Mouse (Mus musculus) megakaryocyte progenitor cell, adult 5-6 weeks (primary cell): ENCODE data around the gene Srsf12. TPM values are rescaled to one million over a fixed set of nuclear protein-coding genes. Genes with fewer than 3 reads are reported as not detected.
A peak's percentile ranks its signal among the peaks of the same experiment; 100 is the strongest.

Experiments used
- ATAC-seq: replicated peaks from 2 replicates; pipeline ENCODE4 v1.8.0; 2016; ENCODE audit warnings: mild to moderate bottlenecking, moderate TSS enrichment, inconsistent platforms; ENCODE audit not compliant: poor library complexity
- total RNA-seq, 2 experiments: library from RNA; stranded (forward) in 1 of 2; stranded (reverse) in 1 of 2; fragments of 157-497, 149-512 nt in 1 of 2; fragments of 200-1000 nt in 1 of 2; gene quantifications; 2 replicates each; pipeline versions ENCODE4 v1.2.3 to v1.2.4; 2015 to 2017

The Srsf12 gene
- total RNA-seq, 2 experiments from 2014 or later = not detected

- peak; percentile 71 for ATAC-seq
These were observed 39.5 kb downstream of the Srsf12 start for GRCm38 (mm10) chr4:33248062-33248889.

DNA sequence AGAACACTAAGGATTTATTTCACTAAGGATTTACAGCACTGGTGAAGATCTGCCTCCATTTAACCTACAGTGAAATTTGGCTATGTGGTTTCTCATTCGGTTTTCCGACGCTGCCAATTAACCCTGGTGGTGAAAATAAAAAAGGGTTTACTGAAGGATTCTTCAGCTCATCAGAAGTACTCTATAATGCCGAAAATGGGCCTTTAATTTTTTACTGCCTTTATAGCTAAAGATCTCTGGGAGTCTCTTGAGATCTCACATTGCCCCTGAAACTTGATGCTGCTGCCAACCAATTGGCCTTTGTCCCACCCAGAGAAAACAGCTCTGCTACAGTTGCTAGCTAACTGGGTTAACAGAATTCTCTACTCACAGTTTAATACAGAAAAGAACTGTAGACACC is 40.1 kb downstream of the Srsf12 start:
- ATAC-seq = no peak

GRCm38 (mm10) chr4:33249716-33250230 is 41.0 kb downstream of the Srsf12 start:
- ATAC-seq = no peak

- ATAC-seq = no peak
These were observed 42.1 kb downstream of the Srsf12 start for GRCm38 (mm10) chr4:33250867-33251266.

GRCm38 (mm10) chr4:33254706-33255105 is 45.9 kb downstream of the Srsf12 start:
- no peak for ATAC-seq

DNA sequence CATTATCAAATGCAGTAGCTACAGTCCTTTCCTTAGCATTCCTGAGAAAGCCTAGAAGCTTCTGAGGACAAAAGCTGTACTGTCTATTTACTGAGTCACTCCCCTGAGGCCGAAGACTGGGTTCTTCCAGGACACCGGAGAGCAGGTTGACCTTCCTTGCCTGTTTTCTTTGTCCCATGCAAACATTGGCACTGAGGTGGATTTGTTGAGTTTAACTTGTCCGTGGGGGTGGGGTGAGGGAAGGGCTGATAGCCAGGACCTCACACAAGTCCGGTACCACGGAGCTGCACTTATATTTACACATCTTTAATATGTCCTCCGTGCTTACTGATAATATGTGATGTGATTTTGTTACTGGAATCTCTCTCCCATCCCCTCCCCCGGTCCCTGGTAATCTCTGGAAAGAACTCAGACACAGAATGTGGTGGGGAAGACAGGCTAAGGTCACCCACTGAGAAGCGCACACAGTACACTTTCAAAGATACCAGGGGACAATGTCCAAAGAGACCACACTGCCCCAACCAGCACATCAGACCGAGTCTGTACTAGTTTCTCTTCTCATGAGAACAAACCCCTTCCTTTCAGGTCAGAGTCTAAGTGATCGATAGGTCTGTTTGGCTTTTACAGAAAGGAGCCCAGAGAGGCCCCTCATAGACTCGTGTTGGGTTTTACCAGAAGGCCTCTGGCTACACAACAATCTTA is 48.6 kb downstream of the Srsf12 start:
- ATAC-seq = no peak

DNA sequence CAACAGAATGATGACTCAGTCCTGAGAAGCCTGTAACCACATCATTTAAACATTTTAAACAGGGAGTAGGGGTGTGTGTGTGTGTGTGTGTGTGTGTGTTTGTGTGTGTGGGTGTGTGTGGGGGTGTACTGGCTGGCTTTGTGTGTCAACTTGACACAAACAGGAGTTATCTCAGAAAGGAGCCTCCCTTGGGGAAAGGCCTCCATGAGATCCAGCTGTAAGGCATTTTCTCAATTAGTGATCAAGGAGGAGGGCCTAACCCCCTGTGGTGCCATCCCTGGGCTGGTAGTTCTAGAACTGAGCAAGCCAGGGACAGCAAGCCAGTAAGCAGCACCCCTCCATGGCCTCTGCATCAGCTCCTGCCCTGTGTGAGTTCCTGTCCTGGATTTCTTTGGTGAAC is 51.5 kb downstream of the Srsf12 start:
- ATAC-seq = no peak

GRCm38 (mm10) chr4:33261311-33261753 is 52.5 kb downstream of the Srsf12 start:
- ATAC-seq = peak; percentile 82

DNA sequence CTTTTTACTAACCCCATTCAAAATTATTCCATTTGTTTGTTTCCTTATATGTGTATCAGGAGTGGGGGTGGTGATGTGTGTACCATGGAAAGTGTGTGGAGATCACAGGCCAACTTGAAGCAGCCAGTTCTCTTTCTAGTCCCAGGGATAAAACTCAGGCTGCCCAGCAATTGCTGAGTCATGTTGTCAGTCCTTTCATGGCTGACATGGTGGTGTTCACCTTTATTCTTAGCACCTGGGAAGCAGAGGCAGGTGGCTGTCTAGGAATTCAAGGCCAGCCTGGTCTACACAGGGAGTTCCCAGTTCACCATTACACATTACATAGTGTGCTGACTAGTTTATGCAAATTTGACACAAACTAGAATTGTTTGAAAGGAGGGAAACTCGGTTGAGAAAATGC is 54.1 kb downstream of the Srsf12 start:
- ATAC-seq = no peak

DNA sequence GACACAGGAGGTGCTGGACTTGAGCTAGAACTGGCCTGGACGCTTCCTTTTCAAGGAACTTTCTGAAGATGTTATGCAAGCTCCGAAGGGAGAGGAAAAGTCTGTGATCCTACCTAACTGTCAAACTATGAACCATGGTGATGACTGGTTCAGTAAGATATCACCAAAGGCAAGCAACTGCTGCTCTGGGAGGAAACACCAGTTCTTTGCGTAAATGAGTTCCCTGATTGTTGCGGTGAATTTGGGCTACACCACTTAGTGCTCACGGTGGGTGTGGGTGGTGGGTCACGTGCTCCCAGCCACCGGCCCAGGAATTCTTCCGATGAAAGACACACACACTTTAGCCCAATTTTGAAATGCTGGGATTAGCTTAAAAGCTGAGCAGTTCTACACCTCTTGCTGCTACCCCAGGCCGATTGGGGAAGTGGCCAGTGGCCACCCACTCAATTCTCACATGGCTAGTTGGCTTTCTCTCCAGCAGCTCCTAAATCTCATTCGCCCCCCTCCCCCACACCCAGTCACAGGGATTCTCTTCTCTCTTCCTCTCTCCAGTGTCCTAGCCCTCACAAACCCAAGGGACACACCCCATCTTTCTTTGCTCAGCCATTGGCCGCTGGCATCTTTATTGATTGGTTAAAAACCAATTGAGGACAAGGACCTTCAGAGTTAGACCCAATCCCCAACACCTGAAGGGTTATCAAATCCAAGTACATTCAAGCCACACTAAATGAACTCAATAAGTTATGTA is 56.4 kb downstream of the Srsf12 start:
- peak; percentile 61 for ATAC-seq

DNA sequence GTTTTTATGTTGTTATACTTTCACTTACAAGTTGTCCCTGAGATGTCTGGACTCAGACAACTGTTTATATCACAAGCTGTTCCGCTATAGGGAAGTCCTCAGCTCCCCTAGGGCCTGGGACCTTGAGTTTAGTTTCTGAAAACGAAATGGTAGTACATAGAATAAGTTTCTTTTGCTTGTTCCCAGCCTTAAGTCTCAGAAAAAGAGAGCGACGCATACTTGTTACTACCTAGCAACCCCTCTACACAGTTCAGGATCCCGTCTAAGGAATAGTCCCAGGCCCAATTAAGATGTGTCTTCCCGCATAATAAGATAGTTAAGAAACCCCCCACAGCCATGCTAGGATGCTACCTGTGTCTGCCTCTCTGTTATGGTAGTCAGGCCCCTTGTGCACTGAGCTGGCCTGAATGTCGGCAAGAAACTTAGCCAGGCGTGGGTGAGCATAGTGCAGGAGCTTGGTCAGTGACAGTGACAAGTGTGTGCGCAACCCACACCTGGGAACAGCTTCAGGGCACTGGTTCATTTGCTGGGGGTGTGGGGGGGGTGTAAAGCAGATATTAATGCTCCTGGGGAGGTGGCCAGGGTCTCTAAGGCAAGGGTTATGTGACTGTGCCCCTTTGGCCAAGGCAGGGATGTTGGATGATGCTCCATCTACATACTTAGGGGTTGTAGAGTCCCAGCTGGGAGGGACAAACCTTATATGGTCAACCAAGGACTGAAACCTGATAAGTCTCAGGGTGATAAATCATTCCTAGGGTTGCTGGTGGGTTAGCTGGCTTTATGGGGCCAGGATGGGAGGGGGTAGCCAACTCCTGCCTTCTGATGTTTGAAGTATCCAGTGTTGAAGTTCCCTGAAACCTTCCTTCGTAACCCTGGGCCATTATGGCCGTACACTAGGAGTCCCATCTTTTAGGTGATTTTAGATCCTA is 61.9 kb downstream of the Srsf12 start:
- ATAC-seq = no peak

DNA sequence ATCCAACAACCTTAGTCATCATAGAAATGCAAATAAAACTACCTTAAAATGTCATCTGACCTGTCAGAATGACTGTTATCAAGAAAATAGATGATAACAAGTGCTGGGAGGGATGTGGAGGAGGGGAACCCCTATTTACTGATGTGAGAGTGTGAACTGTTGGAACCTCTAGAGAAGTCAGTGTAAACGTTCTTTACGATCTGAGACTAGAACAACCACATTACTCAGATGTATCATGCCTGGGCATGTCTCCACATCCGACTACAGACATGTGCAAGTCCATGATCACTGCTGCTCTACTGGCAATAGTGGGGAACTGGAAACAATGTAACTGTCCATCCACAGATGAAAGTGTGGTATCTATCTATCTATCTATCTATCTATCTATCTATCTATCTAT is 64.6 kb downstream of the Srsf12 start:
- no peak for ATAC-seq

DNA sequence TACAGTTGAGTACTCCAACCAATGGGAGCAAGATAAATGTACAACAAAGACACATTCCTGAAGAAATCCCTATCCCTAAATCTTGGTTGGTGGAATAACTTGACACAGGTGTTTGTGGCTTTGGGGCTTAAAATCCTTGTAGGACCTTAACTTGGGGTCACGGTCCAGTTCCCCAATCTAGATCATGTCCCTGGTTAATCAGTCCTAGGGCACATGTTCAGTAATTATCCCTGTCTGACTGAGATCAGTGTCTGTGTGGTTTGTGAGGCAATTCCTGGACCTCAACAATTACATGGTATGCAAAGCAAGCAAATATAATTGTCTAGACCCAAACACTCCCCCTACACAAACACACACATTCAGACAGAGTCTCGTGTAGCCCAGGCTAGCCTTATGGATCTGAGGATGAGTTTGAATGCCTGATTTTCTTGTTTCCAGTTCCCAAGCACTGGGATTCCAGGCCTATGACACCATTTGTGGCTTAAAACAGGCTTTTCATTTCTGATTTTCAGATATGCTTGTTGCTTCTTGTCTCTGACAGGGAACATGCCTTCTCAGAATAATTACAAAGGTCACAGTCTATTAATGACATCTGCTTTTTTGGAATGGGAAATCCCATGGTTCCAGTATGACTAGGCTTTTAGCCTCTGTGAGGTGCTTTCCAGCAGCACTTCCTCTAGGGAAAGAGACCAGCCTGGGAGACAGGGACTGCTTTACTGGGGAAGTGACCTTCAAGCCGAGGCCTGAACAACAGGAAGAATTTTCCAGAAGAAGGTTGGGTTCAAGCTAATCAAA is 73.3 kb downstream of the Srsf12 start:
- ATAC-seq = no peak

Other genes starting within 250 kb of the Srsf12 start
- not detected in 2 replicates for gene Rragd, start 226.0 kb upstream of the Srsf12 start, total RNA-seq (2015)
- 0.10 TPM in 1 of 2 replicates, not detected in the other for gene Rragd, start 226.0 kb upstream of the Srsf12 start, total RNA-seq (2017)
- 52.8 and 54.9 TPM in 2 replicates for gene Ube2j1, start 177.6 kb upstream of the Srsf12 start, total RNA-seq (2015)
- gene Ube2j1, start 177.6 kb upstream of the Srsf12 start, total RNA-seq (2017) = 48.5 and 48.9 TPM in 2 replicates
- gene Gabrr2, start 146.0 kb upstream of the Srsf12 start, total RNA-seq (2015) = 0.17 and 0.20 TPM in 2 replicates
- gene Gabrr2, start 146.0 kb upstream of the Srsf12 start, total RNA-seq (2017) = not detected in 2 replicates
- gene Gabrr1, start 76.5 kb upstream of the Srsf12 start, total RNA-seq (2015) = not detected in 2 replicates
- not detected in 2 replicates for gene Gabrr1, start 76.5 kb upstream of the Srsf12 start, total RNA-seq (2017)
- 0.24 and 0.47 TPM in 2 replicates for gene Pm20d2, start 19.3 kb upstream of the Srsf12 start, total RNA-seq (2015)
- 0.37 TPM in 1 of 2 replicates, not detected in the other for gene Pm20d2, start 19.3 kb upstream of the Srsf12 start, total RNA-seq (2017)
- 155 and 182 TPM in 2 replicates for gene Pnrc1, start 81.2 kb downstream of the Srsf12 start, total RNA-seq (2015)
- gene Pnrc1, start 81.2 kb downstream of the Srsf12 start, total RNA-seq (2017) = 91.2 and 96.2 TPM in 2 replicates
- gene Rngtt, start 101.3 kb downstream of the Srsf12 start, total RNA-seq (2015) = 26.5 and 30.9 TPM in 2 replicates
- 30.6 and 45.3 TPM in 2 replicates for gene Rngtt, start 101.3 kb downstream of the Srsf12 start, total RNA-seq (2017)